Mouse (Mus musculus) MEL (cell line): ENCODE results near the gene Dpy19l3. TPM values are rescaled to one million over a fixed set of nuclear protein-coding genes. Genes with fewer than 3 reads are reported as not detected.
A peak's percentile ranks its signal among the peaks of the same experiment; 100 is the strongest.

Source experiments
- DNase-seq: peaks from one replicate; pipeline ENCODE4 v3.0.0; 2011; ENCODE audit warnings: low read depth, low spot score
- H3K27ac ChIP-seq: 2 replicates; pipeline ENCODE4 v1.5.1; 2012; ENCODE audit warnings: low read depth, mild to moderate bottlenecking, control low read depth, low read length, moderate library complexity; ENCODE audit not compliant: control insufficient read depth
- H3K27me3 ChIP-seq, 2 experiments: fragments of 150-350 bp in 1 of 2; sonication (generic) in 1 of 2; 2 replicates each; pipeline ENCODE4 v1.6.1; 2012; ENCODE audit warnings: low read length in 2 of 2, mild to moderate bottlenecking in 2 of 2, improper control_type of control experiment in 1 of 2, moderate library complexity in 1 of 2; ENCODE audit not compliant: insufficient read depth in 2 of 2, control insufficient read depth in 1 of 2
- H3K36me3 ChIP-seq, 2 experiments: 2 replicates each; pipeline ENCODE4 v1.6.1; 2012 to 2014; ENCODE audit warnings: low read length in 2 of 2, improper control_type of control experiment in 1 of 2, inconsistent platforms in 1 of 2, mild to moderate bottlenecking in 1 of 2; ENCODE audit not compliant: insufficient read depth in 2 of 2, control insufficient read depth in 1 of 2
- H3K4me1 ChIP-seq, 2 experiments: fragments of 150-350 bp in 1 of 2; sonication (generic) in 1 of 2; 2 replicates each; pipeline ENCODE4 v1.6.1; 2012; ENCODE audit warnings: low read length in 2 of 2, improper control_type of control experiment in 1 of 2, mild to moderate bottlenecking in 1 of 2; ENCODE audit not compliant: insufficient read depth in 2 of 2, control insufficient read depth in 1 of 2
- H3K4me3 ChIP-seq, 2 experiments: fragments of 150-350 bp in 1 of 2; sonication (generic) in 1 of 2; 2 replicates each; pipeline ENCODE4 v1.5.1; 2012; ENCODE audit warnings: low read depth in 2 of 2, low read length in 2 of 2, mild to moderate bottlenecking in 2 of 2, moderate library complexity in 2 of 2, control low read depth in 1 of 2, improper control_type of control experiment in 1 of 2; ENCODE audit not compliant: control insufficient read depth in 1 of 2, insufficient read depth in 1 of 2
- H3K79me2 ChIP-seq: 2 replicates; pipeline ENCODE4 v1.6.1; 2012; ENCODE audit warnings: mild to moderate bottlenecking, low read length, moderate library complexity; ENCODE audit not compliant: control insufficient read depth, poor library complexity, insufficient read depth
- H3K9ac ChIP-seq: 2 replicates; pipeline ENCODE4 v1.6.1; 2012; ENCODE audit warnings: low read depth, mild to moderate bottlenecking, control low read depth, low read length, moderate library complexity; ENCODE audit not compliant: control insufficient read depth, poor library complexity, severe bottlenecking
- H3K9me3 ChIP-seq: fragments of 150-350 bp; sonication (generic); replicated peaks from 2 replicates; pipeline ENCODE4 v1.6.1; 2012; ENCODE audit warnings: mild to moderate bottlenecking, low read length, improper control_type of control experiment, moderate library complexity; ENCODE audit not compliant: insufficient read depth
- BHLHE40 ChIP-seq: IDR thresholded peaks from 2 replicates; pipeline ENCODE4 v1.6.1; 2012; ENCODE audit warnings: low read depth, mild to moderate bottlenecking, inconsistent platforms, low read length, improper control_type of control experiment, borderline replicate concordance
- CTCF ChIP-seq, 3 experiments: IDR thresholded peaks in 2 of 3; conservative IDR thresholded peaks in 1 of 3; 2 replicates each; pipeline ENCODE4 v1.5.1; 2011 to 2012; ENCODE audit warnings: low read length in 3 of 3, low read depth in 2 of 3, mild to moderate bottlenecking in 2 of 3, improper control_type of control experiment in 1 of 3, inconsistent platforms in 1 of 3, mixed read lengths in 1 of 3, moderate library complexity in 1 of 3; ENCODE audit not compliant: control insufficient read depth in 1 of 3, insufficient read depth in 1 of 3, poor library complexity in 1 of 3, severe bottlenecking in 1 of 3
- E2F4 ChIP-seq: IDR thresholded peaks from 2 replicates; pipeline ENCODE4 v1.6.1; 2011; ENCODE audit warnings: low read depth, low read length, improper control_type of control experiment, borderline replicate concordance
- EP300 ChIP-seq, 2 experiments: IDR thresholded peaks; 2 replicates each; pipeline ENCODE4 v1.6.1; 2011; ENCODE audit warnings: improper control_type of control experiment in 2 of 2, low read length in 2 of 2, low read depth in 1 of 2, mild to moderate bottlenecking in 1 of 2
- ETS1 ChIP-seq: IDR thresholded peaks from 2 replicates; pipeline ENCODE4 v1.6.1; 2012; ENCODE audit warnings: low read depth, mild to moderate bottlenecking, inconsistent platforms, low read length, improper control_type of control experiment, moderate library complexity
- GATA1 ChIP-seq: IDR thresholded peaks from 2 replicates; pipeline ENCODE4 v1.6.1; 2011; ENCODE audit warnings: low read depth, low read length, improper control_type of control experiment
- JUND ChIP-seq: IDR thresholded peaks from 2 replicates; pipeline ENCODE4 v1.6.1; 2011; ENCODE audit warnings: low read depth, mild to moderate bottlenecking, improper control_type of control experiment, low read length
- KAT2A ChIP-seq: conservative IDR thresholded peaks from 2 replicates; pipeline ENCODE4 v1.6.1; 2012; ENCODE audit warnings: low read depth, low read length, improper control_type of control experiment, inconsistent platforms
- MAZ ChIP-seq: IDR thresholded peaks from 2 replicates; pipeline ENCODE4 v1.6.1; 2012; ENCODE audit warnings: low read depth, mild to moderate bottlenecking, inconsistent platforms, low read length, improper control_type of control experiment
- MXI1 ChIP-seq: IDR thresholded peaks from 2 replicates; pipeline ENCODE4 v1.6.1; 2011; ENCODE audit warnings: mild to moderate bottlenecking, low read depth, low read length, improper control_type of control experiment
- MYC ChIP-seq: IDR thresholded peaks from 2 replicates; pipeline ENCODE4 v1.6.1; 2011; ENCODE audit warnings: low read depth, mild to moderate bottlenecking, low read length, improper control_type of control experiment, moderate library complexity
- NELFE ChIP-seq: IDR thresholded peaks from 2 replicates; pipeline ENCODE4 v1.6.1; 2011; ENCODE audit warnings: low read depth, low read length, improper control_type of control experiment
- POLR2AphosphoS5 ChIP-seq: IDR thresholded peaks from 2 replicates; pipeline ENCODE4 v1.6.1; 2012; ENCODE audit warnings: low read depth, borderline replicate concordance, mild to moderate bottlenecking, inconsistent platforms, low read length, moderate library complexity, mixed read lengths
- RAD21 ChIP-seq: IDR thresholded peaks from 2 replicates; pipeline ENCODE4 v1.6.1; 2011; ENCODE audit warnings: mild to moderate bottlenecking, low read depth, low read length, improper control_type of control experiment
- RCOR1 ChIP-seq: IDR thresholded peaks from 2 replicates; pipeline ENCODE4 v1.6.1; 2012; ENCODE audit warnings: low read depth, mild to moderate bottlenecking, inconsistent platforms, low read length, improper control_type of control experiment
- SMC3 ChIP-seq: IDR thresholded peaks from 2 replicates; pipeline ENCODE4 v1.6.1; 2011; ENCODE audit warnings: low read depth, low read length, improper control_type of control experiment
- TAL1 ChIP-seq: IDR thresholded peaks from 2 replicates; pipeline ENCODE4 v1.6.1; 2012; ENCODE audit warnings: mild to moderate bottlenecking, inconsistent platforms, low read length, moderate library complexity, mixed read lengths
- TBP ChIP-seq: IDR thresholded peaks from 2 replicates; pipeline ENCODE4 v1.8.0; 2011; ENCODE audit warnings: low read depth, low read length, improper control_type of control experiment
- USF1 ChIP-seq: IDR thresholded peaks from 2 replicates; pipeline ENCODE4 v1.6.1; 2014; ENCODE audit warnings: low read depth, mild to moderate bottlenecking, inconsistent platforms, low read length, improper control_type of control experiment, moderate library complexity
- ZMIZ1 ChIP-seq: IDR thresholded peaks from 2 replicates; pipeline ENCODE4 v1.6.1; 2012; ENCODE audit warnings: low read depth, mild to moderate bottlenecking, inconsistent platforms, low read length, improper control_type of control experiment, moderate library complexity
- ZNF384 ChIP-seq: IDR thresholded peaks from 2 replicates; pipeline ENCODE4 v1.6.1; 2012; ENCODE audit warnings: low read depth, mild to moderate bottlenecking, inconsistent platforms, low read length, improper control_type of control experiment
- polyA plus RNA-seq, 2 experiments: library from polyadenylated mRNA; stranded (reverse) in 1 of 2; unstranded in 1 of 2; fragments of >175 nt in 1 of 2; fragments of >200 nt in 1 of 2; gene quantifications; 2 replicates each; pipeline versions ENCODE4 v1.2.1 to v1.2.4; 2012; ENCODE audit warnings: low replicate concordance in 2 of 2, low read depth in 1 of 2; ENCODE audit not compliant: insufficient read length in 2 of 2, insufficient read depth in 1 of 2, missing spikeins in 1 of 2
- total RNA-seq: library from RNA; depleted of rRNA; stranded (reverse); fragments of 300-350 nt; gene quantifications from 2 replicates; pipeline ENCODE4 v1.2.3, GENCODE M21; 2012

Gene Dpy19l3
- total and polyA plus RNA-seq, 3 experiments, result 7.4 to 9.9 TPM; not detected in 1

DNA sequence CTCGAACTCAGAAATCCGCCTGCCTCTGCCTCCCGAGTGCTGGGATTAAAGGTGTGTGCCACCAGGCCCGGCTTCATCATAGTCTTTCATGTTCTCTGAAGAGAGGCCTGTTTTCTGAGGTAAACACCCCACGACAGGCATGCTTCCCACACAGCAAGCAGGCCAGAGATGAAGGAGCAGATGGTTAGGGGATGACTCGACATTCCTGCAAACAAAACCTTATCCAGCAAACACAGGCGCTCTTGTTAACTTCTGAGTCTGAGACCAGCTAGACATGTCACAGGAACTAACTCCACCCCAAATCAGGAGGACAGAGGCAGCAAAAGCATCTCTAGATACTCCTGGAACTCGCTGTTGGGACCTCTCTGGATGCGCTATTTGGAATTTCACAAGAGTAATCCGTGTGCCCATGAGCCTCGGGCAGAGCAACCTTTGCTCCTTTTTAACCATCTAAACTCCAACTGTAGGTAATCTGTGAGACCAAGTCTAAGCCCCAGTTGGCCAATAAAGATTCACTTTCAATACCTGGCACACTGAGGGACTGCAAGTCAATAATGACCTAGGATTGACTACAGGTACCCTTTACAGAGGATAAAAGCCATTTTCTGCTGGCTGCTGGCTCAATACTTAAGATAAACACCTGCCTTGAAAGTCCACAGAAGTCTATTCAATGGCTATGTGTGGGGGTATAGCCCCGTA lies 38.0 kb upstream of the Dpy19l3 start (continued):
- no peak for TF ChIP-seq NELFE
- TF ChIP-seq JUND, result no peak
- TF ChIP-seq RCOR1, result no peak
- peak; percentile 86 for TF ChIP-seq TAL1
- TF ChIP-seq KAT2A, result no peak
- no peak for TF ChIP-seq TBP
- TF ChIP-seq USF1, result no peak
- no peak for TF ChIP-seq RAD21
- no peak for TF ChIP-seq E2F4
- 0 out of 2 replicates have a peak, but pooled peaks have one; percentile 35 for TF ChIP-seq MXI1
- no peak for TF ChIP-seq POLR2AphosphoS5
- TF ChIP-seq ETS1, result peak; percentile 62
- TF ChIP-seq MAZ, result no peak
- peak; percentile 4; the same call in 1 of the 2 replicates for TF ChIP-seq ZNF384
- TF ChIP-seq GATA1, result peak; percentile 48; the same call in 1 of the 2 replicates
- TF ChIP-seq SMC3, result no peak

DNA sequence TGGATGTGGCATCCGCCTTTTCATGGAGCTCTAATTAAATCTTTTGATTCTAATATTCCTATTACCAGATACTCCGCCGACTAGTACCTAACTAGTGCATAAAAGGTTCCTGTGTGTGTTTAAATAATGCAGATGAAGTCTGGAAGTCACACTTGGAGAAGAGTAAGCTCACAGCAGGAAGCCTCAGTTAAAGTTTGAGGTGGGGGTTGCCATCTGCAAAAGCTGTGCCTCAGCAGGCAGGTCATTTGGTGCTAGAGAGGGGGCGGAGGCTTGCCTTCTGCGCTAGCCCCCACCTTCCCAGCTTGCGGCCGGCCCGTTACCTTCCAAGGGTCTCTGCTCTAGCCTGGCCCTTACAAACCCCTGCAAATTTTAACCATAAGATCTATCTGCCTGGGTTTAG lies 36.7 kb upstream of the Dpy19l3 start:
- no peaks in the 10 kb centered on the region for H3K9me3 ChIP-seq
- H3K4me3 ChIP-seq, result no peak overlapping the region
- TF ChIP-seq EP300 (IDR thresholded peaks at IDR 0.05; ENCODE audit: low read depth in 1 of 2, low read length in 2 of 2), result no peak
- TF ChIP-seq, all 39 proteins: peak for 0
- DNase-seq, result no peak
- peaks cover 13 to 32% of the 10 kb centered on the region in 2 experiments for H3K4me1 ChIP-seq
- H3K27me3 ChIP-seq, result no peaks in the 10 kb centered on the region
- H3K9ac ChIP-seq, result no peak overlapping the region
- peaks cover 31 to 35% of the 10 kb centered on the region in 2 experiments for H3K36me3 ChIP-seq
- no peaks in the 10 kb centered on the region for H3K79me2 ChIP-seq
- H3K27ac ChIP-seq, result no peak overlapping the region

DNA sequence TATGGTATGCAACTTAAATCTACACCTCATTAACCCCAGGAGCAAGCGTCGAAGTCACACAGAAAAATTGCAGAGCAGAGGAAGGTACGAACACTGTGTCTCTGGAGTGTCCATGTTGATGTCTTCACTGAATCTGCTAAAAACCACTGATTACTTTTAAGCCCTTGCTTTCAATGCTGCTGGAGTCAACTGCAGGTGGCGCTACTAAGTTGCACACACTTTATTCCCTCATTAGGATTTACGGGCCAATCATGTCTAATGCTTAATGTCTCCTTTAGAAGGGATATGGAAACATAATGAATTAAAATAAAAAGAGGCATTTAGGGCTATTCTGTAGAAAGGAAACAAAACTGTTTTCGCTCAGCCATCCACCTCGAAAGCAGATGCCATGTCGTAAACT lies 35.9 kb upstream of the Dpy19l3 start:
- Histone ChIP-seq H3K9ac (no peak overlapping the region), H3K36me3 (peaks cover 28 to 29% of the 10 kb centered on the region in 2 experiments), H3K27me3 (no peaks in the 10 kb centered on the region), H3K9me3 (no peaks in the 10 kb centered on the region), H3K4me3 (no peak overlapping the region), H3K27ac (no peak overlapping the region), H3K4me1 (peaks cover 7 to 29% of the 10 kb centered on the region in 2 experiments), H3K79me2 (no peaks in the 10 kb centered on the region)
- TF ChIP-seq ZMIZ1 (no peak), BHLHE40 (no peak), TAL1 (no peak), SMC3 (peak; percentile 55), RAD21 (peak; percentile 42), MYC (0 out of 2 replicates have a peak, but pooled peaks have one; percentile 27), CTCF (IDR thresholded peaks at IDR 0.05 in 2 of 3, conservative IDR thresholded peaks at IDR 0.05 in 1 of 3; ENCODE audit: control insufficient read depth in 1 of 3, insufficient read depth in 1 of 3, low read depth in 2 of 3, low read length in 3 of 3, poor library complexity in 1 of 3, severe bottlenecking in 1 of 3) (peak; percentile 48 to 68 (median 53))
- DNase-seq, result peak; percentile 49
